Mouse (Mus musculus): ENCODE measurements around the gene Rpl36. TPM values are rescaled to one million over a fixed set of nuclear protein-coding genes. Genes with fewer than 3 reads are reported as not detected.

The Rpl36 gene
- polyA plus RNA-seq, 1 experiment from 2014 or later, result 1,126 TPM

Other genes with a start within 250 kb of the Rpl36 start
- gene Ptprs, start 136.9 kb upstream of the Rpl36 start, polyA plus RNA-seq (2015; fragmentation: Nextera tagmentation; extraction: Ambion mirVana), result 375 and 409 TPM in 2 replicates
- gene Znrf4, start 101.0 kb upstream of the Rpl36 start, polyA plus RNA-seq (2015; fragmentation: Nextera tagmentation; extraction: Ambion mirVana), result 0.14 and 0.36 TPM in 2 replicates
- 1.5 TPM in 2 replicates for gene Gm20219, start 59.0 kb upstream of the Rpl36 start, polyA plus RNA-seq (2015; fragmentation: Nextera tagmentation; extraction: Ambion mirVana)
- 76.1 and 84.7 TPM in 2 replicates for gene Safb2, start 28.8 kb upstream of the Rpl36 start, polyA plus RNA-seq (2015; fragmentation: Nextera tagmentation; extraction: Ambion mirVana)
- 125 and 132 TPM in 2 replicates for gene Safb, start 28.6 kb upstream of the Rpl36 start, polyA plus RNA-seq (2015; fragmentation: Nextera tagmentation; extraction: Ambion mirVana)
- 194 and 210 TPM in 2 replicates for gene 2410015M20Rik, start 3.6 kb upstream of the Rpl36 start, polyA plus RNA-seq (2015; fragmentation: Nextera tagmentation; extraction: Ambion mirVana)
- gene Lonp1, start 13.5 kb downstream of the Rpl36 start, polyA plus RNA-seq (2015; fragmentation: Nextera tagmentation; extraction: Ambion mirVana), result 47.7 and 49.9 TPM in 2 replicates
- 0.98 and 1.1 TPM in 2 replicates for gene Catsperd, start 14.7 kb downstream of the Rpl36 start, polyA plus RNA-seq (2015; fragmentation: Nextera tagmentation; extraction: Ambion mirVana)
- gene Ranbp3, start 59.9 kb downstream of the Rpl36 start, polyA plus RNA-seq (2015; fragmentation: Nextera tagmentation; extraction: Ambion mirVana), result 114 and 115 TPM in 2 replicates
- 425 and 444 TPM in 2 replicates for gene Ndufa11, start 104.4 kb downstream of the Rpl36 start, polyA plus RNA-seq (2015; fragmentation: Nextera tagmentation; extraction: Ambion mirVana)
- 18.4 and 20.3 TPM in 2 replicates for gene Vmac, start 104.6 kb downstream of the Rpl36 start, polyA plus RNA-seq (2015; fragmentation: Nextera tagmentation; extraction: Ambion mirVana)
- gene Nrtn, start 144.1 kb downstream of the Rpl36 start, polyA plus RNA-seq (2015; fragmentation: Nextera tagmentation; extraction: Ambion mirVana), result 0.97 and 1.2 TPM in 2 replicates
- 72.1 and 74.3 TPM in 2 replicates for gene Dus3l, start 151.3 kb downstream of the Rpl36 start, polyA plus RNA-seq (2015; fragmentation: Nextera tagmentation; extraction: Ambion mirVana)
- gene Prr22, start 156.8 kb downstream of the Rpl36 start, polyA plus RNA-seq (2015; fragmentation: Nextera tagmentation; extraction: Ambion mirVana), result 0.66 and 0.73 TPM in 2 replicates
- gene Rfx2, start 217.6 kb downstream of the Rpl36 start, polyA plus RNA-seq (2015; fragmentation: Nextera tagmentation; extraction: Ambion mirVana), result 4.4 and 4.5 TPM in 2 replicates